Mouse (Mus musculus) limb, embryonic 10.5 days (tissue): Measurements from ENCODE around the gene Stfa2l1. TPM values are rescaled to one million over a fixed set of nuclear protein-coding genes. Genes with fewer than 3 reads are reported as not detected.

Source experiments
- polyA plus RNA-seq: library from polyadenylated mRNA; unstranded; fragments of >200 nt; fragmentation: Nextera tagmentation; extraction: Ambion mirVana; gene quantifications from 2 replicates; pipeline ENCODE4 v1.2.1, GENCODE M21; 2016

The Stfa2l1 gene
- polyA plus RNA-seq, 1 experiment from 2014 or later: not detected

Other genes starting within 250 kb of the Stfa2l1 start
- gene Parp9, start 218.3 kb upstream of the Stfa2l1 start, polyA plus RNA-seq: 1.5 and 2.5 TPM in 2 replicates
- 1.8 and 2.7 TPM in 2 replicates for gene Dtx3l, start 217.7 kb upstream of the Stfa2l1 start, polyA plus RNA-seq
- gene Kpna1, start 178.1 kb upstream of the Stfa2l1 start, polyA plus RNA-seq: 58.0 and 59.0 TPM in 2 replicates
- gene Wdr5b, start 115.6 kb upstream of the Stfa2l1 start, polyA plus RNA-seq: 5.0 and 8.3 TPM in 2 replicates
- gene Fam162a, start 85.2 kb upstream of the Stfa2l1 start, polyA plus RNA-seq: 353 and 424 TPM in 2 replicates
- gene Ccdc58, start 85.1 kb upstream of the Stfa2l1 start, polyA plus RNA-seq: 107 and 125 TPM in 2 replicates
- gene Csta1, start 25.6 kb upstream of the Stfa2l1 start, polyA plus RNA-seq: 0.13 TPM in 1 of 2 replicates, not detected in the other
- gene Gm5483, start 27.4 kb downstream of the Stfa2l1 start, polyA plus RNA-seq: not detected in 2 replicates
- gene Gm5416, start 53.6 kb downstream of the Stfa2l1 start, polyA plus RNA-seq: not detected in 2 replicates
- 0.49 TPM in 1 of 2 replicates, not detected in the other for gene 2010005H15Rik, start 64.7 kb downstream of the Stfa2l1 start, polyA plus RNA-seq
- gene Stfa1, start 120.1 kb downstream of the Stfa2l1 start, polyA plus RNA-seq: 0.35 and 1.7 TPM in 2 replicates
- not detected in 2 replicates for gene BC117090, start 177.5 kb downstream of the Stfa2l1 start, polyA plus RNA-seq
- 0.38 TPM in 1 of 2 replicates, not detected in the other for gene BC100530, start 210.9 kb downstream of the Stfa2l1 start, polyA plus RNA-seq